In the genomic region with DNA sequence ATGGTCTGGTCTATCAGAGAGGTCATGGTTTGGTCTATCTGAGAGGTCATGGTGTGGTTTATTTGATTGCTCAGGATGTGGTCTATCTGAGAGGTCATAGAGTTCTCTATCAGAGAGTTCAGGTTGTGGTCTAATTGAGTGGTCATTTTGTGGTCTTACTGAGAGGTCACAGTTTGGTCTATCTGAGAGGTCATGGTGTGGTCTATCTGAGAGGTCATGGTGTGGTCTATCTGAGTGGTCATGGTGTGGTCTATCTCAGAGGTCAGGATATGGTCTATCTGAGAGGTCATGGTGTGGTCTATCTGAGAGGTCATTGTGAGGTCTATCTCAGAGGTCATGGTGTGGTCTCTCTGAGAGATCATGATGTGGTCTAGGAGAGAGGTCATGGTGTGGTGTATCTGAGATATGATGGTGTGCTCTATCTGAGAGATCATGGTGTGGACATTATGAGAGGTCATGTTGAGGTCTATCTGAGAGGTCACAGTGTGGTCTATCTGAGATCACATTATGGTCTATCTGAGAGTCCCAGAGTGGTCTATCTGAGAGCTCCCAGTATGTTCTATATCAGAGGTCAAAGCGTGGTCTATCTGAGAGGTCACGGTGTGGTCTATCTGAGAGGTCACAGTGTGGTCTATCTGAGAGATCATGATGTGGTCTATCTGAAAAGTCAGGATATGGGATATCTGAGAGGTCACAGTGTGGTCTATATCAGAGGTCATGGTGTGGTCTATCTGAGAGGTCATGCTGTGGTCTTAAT, we compare ENCODE assay signal across 10 mouse cellular contexts. TPM values are rescaled to one million over a fixed set of nuclear protein-coding genes. Genes with fewer than 3 reads are reported as not detected.
DNase-seq lines count a peak whose midpoint lies in the region; ATAC-seq and TF ChIP-seq lines count a peak whose summit lies in the region.
"Had no signal": no experiment of that assay in that cellular context is flagged by ENCODE, and none has a peak within 500 bp of the region (broad histone marks: within the 10 kb centered on the region; RNA-seq: fewer than 3 reads in every experiment).

No protein-coding gene starts in this region.

- H3K9me3 ChIP-seq in heart, embryonic 16.5 days (replicated peaks; ENCODE audit: control insufficient read depth, low read length) = peaks cover 15% of the 10 kb centered on the region
- H3K9me3 ChIP-seq in limb, embryonic 14.5 days (ENCODE audit: control insufficient read depth, low read length) = peaks cover 16% of the 10 kb centered on the region
- peaks cover 18% of the 10 kb centered on the region for H3K9me3 ChIP-seq in neural tube, embryonic 14.5 days (ENCODE audit: control insufficient read depth, low read length)

- H3K27me3 ChIP-seq in heart, embryonic 16.5 days (ENCODE audit: control insufficient read depth, insufficient read depth, low read length) = no peaks in the 10 kb centered on the region
- H3K27me3 ChIP-seq in limb, embryonic 14.5 days (ENCODE audit: control insufficient read depth, insufficient read depth, low read length) = no peaks in the 10 kb centered on the region
- no peaks in the 10 kb centered on the region for H3K27me3 ChIP-seq in neural tube, embryonic 14.5 days (ENCODE audit: control insufficient read depth, insufficient read depth, low read length)

- no peak overlapping the region for H3K4me2 ChIP-seq in heart, embryonic 16.5 days (ENCODE audit: low read depth, low read length)
- no peak overlapping the region for H3K4me2 ChIP-seq in limb, embryonic 14.5 days (replicated peaks; ENCODE audit: low read depth, low read length, severe bottlenecking)
- H3K4me2 ChIP-seq in neural tube, embryonic 14.5 days (ENCODE audit: low read depth, low read length) = no peak overlapping the region

- TF ChIP-seq POLR2A in limb, embryonic 14.5 days (IDR thresholded peaks at IDR 0.05; ENCODE audit: borderline replicate concordance, extremely low read depth, insufficient read depth, insufficient read length) = no peak

- H3K4me1 ChIP-seq in heart, embryonic 16.5 days (ENCODE audit: control insufficient read depth, insufficient read depth, low read length) = no peaks in the 10 kb centered on the region
- H3K4me1 ChIP-seq in limb, embryonic 14.5 days (ENCODE audit: control insufficient read depth, insufficient read depth, low read length) = no peaks in the 10 kb centered on the region
- H3K4me1 ChIP-seq in neural tube, embryonic 14.5 days (ENCODE audit: control insufficient read depth, insufficient read depth, low read length) = no peaks in the 10 kb centered on the region

- no peak overlapping the region for H3K9ac ChIP-seq in heart, embryonic 16.5 days (ENCODE audit: low read length)
- no peak overlapping the region for H3K9ac ChIP-seq in limb, embryonic 14.5 days (ENCODE audit: low read depth, low read length, severe bottlenecking)
- no peak overlapping the region for H3K9ac ChIP-seq in neural tube, embryonic 14.5 days (replicated peaks; ENCODE audit: low read depth, low read length)

- no peak for DNase-seq in heart, postnatal 25 days (ENCODE audit: low spot score)
- DNase-seq in limb, embryonic 14.5 days (ENCODE audit: low spot score) = peak; percentile 71
- no peak for DNase-seq in right cerebral cortex, postnatal 4 days
- DNase-seq in gastrocnemius, adult 18-20 months (ENCODE audit: low spot score) = no peak
- DNase-seq in thymus, postnatal 14 days = no peak
- DNase-seq: gastrocnemius, postnatal 10 days had no signal

- H3K36me3 ChIP-seq in heart, embryonic 16.5 days (ENCODE audit: control insufficient read depth, insufficient read depth) = no peaks in the 10 kb centered on the region
- no peaks in the 10 kb centered on the region for H3K36me3 ChIP-seq in limb, embryonic 14.5 days (ENCODE audit: control insufficient read depth, insufficient read depth, low read length)
- no peaks in the 10 kb centered on the region for H3K36me3 ChIP-seq in neural tube, embryonic 14.5 days (ENCODE audit: control insufficient read depth, insufficient read depth, low read length)

- H3K4me3 ChIP-seq in heart, embryonic 16.5 days (ENCODE audit: low read length) = no peak overlapping the region
- no peak overlapping the region for H3K4me3 ChIP-seq in limb, embryonic 14.5 days (replicated peaks; ENCODE audit: low read length)
- H3K4me3 ChIP-seq in neural tube, embryonic 14.5 days (ENCODE audit: low read depth, low read length) = no peak overlapping the region

- WGBS in heart, embryonic 16.5 days = 80% methylated on average over 2 of the region's 2 CpGs
- WGBS in limb, embryonic 14.5 days = 87% methylated on average over 2 of the region's 2 CpGs
- 91% methylated on average over 2 of the region's 2 CpGs for WGBS in neural tube, embryonic 14.5 days

- ATAC-seq in heart, embryonic 16.5 days (replicated peaks; ENCODE audit: extremely low read depth, insufficient read depth, low FRiP score) = peak; percentile 75
- ATAC-seq in erythroid progenitor cell, adult 5-6 weeks (replicated peaks; ENCODE audit: low FRiP score, poor library complexity, severe bottlenecking) = peak; percentile 28
- ATAC-seq in limb, embryonic 14.5 days (ENCODE audit: low FRiP score, low read depth) = peak; percentile 72
- ATAC-seq in neural tube, embryonic 14.5 days (ENCODE audit: low read depth) = peak; percentile 56

- no peak overlapping the region for H3K27ac ChIP-seq in heart, embryonic 16.5 days (ENCODE audit: low read length)
- H3K27ac ChIP-seq in limb, embryonic 14.5 days (replicated peaks; ENCODE audit: low read depth, low read length) = no peak overlapping the region
- H3K27ac ChIP-seq in neural tube, embryonic 14.5 days (ENCODE audit: low read depth, low read length) = no peak overlapping the region

- intact Hi-C loops in heart, postnatal 25 days (cut with DNase I) = no loop called here

RNA-seq across cellular contexts. Expression of gene Vmn2r-ps159, which starts 11.8 kb away (rescaled TPM):
- polyA plus RNA-seq in heart, embryonic 16.5 days (2015; fragmentation: Nextera tagmentation; extraction: Ambion mirVana) = not detected in 2 replicates
- total RNA-seq in heart, postnatal 25 days (2021) = not detected
- total RNA-seq in erythroid progenitor cell, adult 5-6 weeks (2015; ENCODE audit: low replicate concordance) = not detected in 2 replicates
- total RNA-seq in erythroid progenitor cell, adult 5-6 weeks (2017; ENCODE audit: low replicate concordance) = not detected in 2 replicates
- not detected in 2 replicates for polyA plus RNA-seq in limb, embryonic 14.5 days (2012; rRNA removed)
- polyA plus RNA-seq in limb, embryonic 14.5 days (2014; fragmentation: Nextera tagmentation; extraction: Ambion mirVana) = not detected in 2 replicates
- polyA plus RNA-seq in neural tube, embryonic 14.5 days (2014; fragmentation: Nextera tagmentation; extraction: Ambion mirVana) = not detected in 2 replicates
- not detected for total RNA-seq in gastrocnemius, adult 18-20 months (2021)
- total RNA-seq: ES-E14; gastrocnemius, postnatal 10 days had no signal
